Mouse (Mus musculus) ES-E14 (cell line): ENCODE measurements at regions not wholly inside any gene's neighbourhood (a gene's known extent, or its start where the extent isn't known, plus 50 kb on each side); places are given as distances from the start of the nearest gene placed in this dataset.

Experiments
- CHD2 ChIP-seq: IDR thresholded peaks from 2 replicates; pipeline ENCODE4 v1.6.1; 2014; ENCODE audit warnings: mild to moderate bottlenecking, low read depth, low read length, inconsistent platforms
- HCFC1 ChIP-seq: IDR thresholded peaks from 2 replicates; pipeline ENCODE4 v1.6.1; 2012; ENCODE audit warnings: low read length, inconsistent platforms, borderline replicate concordance; ENCODE audit not compliant: insufficient read depth
- ZC3H11A ChIP-seq: IDR thresholded peaks from 2 replicates; pipeline ENCODE4 v1.6.1; 2012; ENCODE audit warnings: low read depth, mild to moderate bottlenecking, inconsistent platforms, low read length, borderline replicate concordance
- ZNF384 ChIP-seq: IDR thresholded peaks from 2 replicates; pipeline ENCODE4 v1.6.1; 2012; ENCODE audit warnings: low read depth, low read length, inconsistent platforms

- TF ChIP-seq ZC3H11A: no peak
- TF ChIP-seq CHD2: no peak
- TF ChIP-seq HCFC1: no peak
- TF ChIP-seq ZNF384: no peak
These were observed 94.0 kb upstream of the Cep126 start for GRCm38 (mm10) chr9:8228078-8228477.
